Mouse (Mus musculus): ENCODE measurements around the gene Acss2.

- TF ChIP-seq POLR2A (IDR thresholded peaks at IDR 0.05; ENCODE audit: control insufficient read depth, low read depth, low read length) (no peak), CTCF (IDR thresholded peaks at IDR 0.05; ENCODE audit: control insufficient read depth, insufficient read depth, insufficient replicate concordance, low read depth, low read length) (no peak)
Observed at GRCm38 (mm10) chr2:155562209-155562608, 44.5 kb downstream of the Acss2 start.
